In the genomic region with DNA sequence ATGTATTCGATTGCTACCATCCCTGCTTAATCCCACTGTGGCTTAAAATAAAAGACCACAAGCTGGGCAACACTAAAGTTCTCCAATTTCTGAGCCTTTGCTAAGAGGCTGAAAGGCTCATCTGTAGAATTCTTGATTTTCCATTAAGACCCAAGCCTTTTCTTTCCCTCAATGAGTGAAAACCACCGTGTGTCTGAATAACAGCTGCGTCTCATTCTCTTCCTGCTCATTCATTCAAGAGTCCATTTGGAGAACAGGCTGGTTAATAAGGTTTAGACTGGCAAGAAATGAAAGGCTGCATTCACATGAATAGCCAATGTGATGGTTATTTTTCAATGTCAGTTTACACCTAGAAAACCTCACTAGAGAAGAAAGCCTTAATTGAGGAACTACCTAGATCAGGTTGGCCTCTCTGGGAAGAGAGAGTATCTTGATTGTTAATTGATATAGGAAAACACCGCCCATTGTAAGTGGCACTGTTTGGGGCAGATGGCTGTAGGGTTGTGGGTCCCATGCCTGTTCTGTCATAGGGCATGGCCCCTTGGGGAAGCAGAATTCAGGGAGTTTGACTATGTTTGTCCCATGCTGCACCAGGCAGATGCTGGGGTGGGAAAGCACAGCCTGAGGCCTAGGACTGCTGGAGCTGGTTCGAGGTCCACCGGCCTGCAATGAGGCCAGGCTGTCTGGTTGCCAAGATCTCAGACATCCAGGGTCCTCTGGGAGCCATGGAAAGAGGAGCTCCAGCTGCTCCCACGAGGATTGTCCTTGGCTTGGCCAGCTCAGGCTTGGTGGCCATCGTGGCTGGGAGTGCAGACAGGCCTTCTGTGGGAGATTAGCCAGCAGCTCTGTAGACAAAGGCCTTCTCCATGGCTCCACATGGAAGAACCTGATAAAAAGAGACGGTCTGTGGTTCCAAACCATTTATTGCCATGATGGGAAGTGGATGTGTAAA, we compare ENCODE assay signal across 15 mouse cellular contexts.
A peak's percentile ranks its signal among the peaks of the same experiment; 100 is the strongest.
DNase-seq lines count a peak whose midpoint lies in the region; ATAC-seq lines count a peak whose summit lies in the region.
"Had no signal": no experiment of that assay in that cellular context is flagged by ENCODE, and none has a peak within 500 bp of the region (broad histone marks: within the 10 kb centered on the region; RNA-seq: fewer than 3 reads in every experiment).

No protein-coding gene starts in this region.

- DNase-seq in heart, adult 11 months = peak; percentile 64
- no peak for DNase-seq in heart, adult 18-20 months
- peak; percentile 5 for DNase-seq in retina, embryonic 14.5 days (ENCODE audit: low spot score)
- no peak for DNase-seq in retina, postnatal 1 day
- no peak for DNase-seq in ovary, postnatal 36 days (ENCODE audit: low spot score)
- no peak for DNase-seq in layer of hippocampus, postnatal 25 days (ENCODE audit: extremely low spot score in 1 of 2, low spot score in 1 of 2)
- DNase-seq: adrenal gland, adult 8-10 months; gastrocnemius, postnatal 14 days; kidney, adult 18-20 months; kidney, postnatal 4 days; liver, embryonic 13.5 days had no signal

- H3K4me1 ChIP-seq in forebrain, embryonic 16.5 days (replicated peaks; ENCODE audit: control insufficient read depth, insufficient read depth, low read length) = peaks cover 24% of the 10 kb centered on the region
- H3K4me1 ChIP-seq in intestine, embryonic 15.5 days (replicated peaks) = no peaks in the 10 kb centered on the region
- H3K4me1 ChIP-seq: liver, embryonic 13.5 days had no signal

- peak overlapping the region; percentile 82 for H3K27ac ChIP-seq in forebrain, embryonic 16.5 days (ENCODE audit: low read length)
- no peak overlapping the region for H3K27ac ChIP-seq in intestine, embryonic 15.5 days
- H3K27ac ChIP-seq: liver, embryonic 13.5 days; stomach, postnatal 0 days had no signal

- ATAC-seq in forebrain, embryonic 16.5 days = peak; percentile 78
- ATAC-seq in intestine, embryonic 15.5 days = no peak
- ATAC-seq: Patski had no signal

- WGBS in forebrain, embryonic 16.5 days = 15% methylated on average over 9 of the region's 9 CpGs
- WGBS in intestine, embryonic 15.5 days = 80% methylated on average over 9 of the region's 9 CpGs

- H3K27me3 ChIP-seq in forebrain, embryonic 16.5 days (replicated peaks; ENCODE audit: control insufficient read depth, insufficient read depth, low read length) = no peaks in the 10 kb centered on the region
- no peaks in the 10 kb centered on the region for H3K27me3 ChIP-seq in intestine, embryonic 15.5 days (replicated peaks)
- H3K27me3 ChIP-seq: liver, embryonic 13.5 days; Patski had no signal

- H3K4me2 ChIP-seq in forebrain, embryonic 16.5 days (ENCODE audit: low read length) = no peak overlapping the region
- H3K4me2 ChIP-seq in intestine, embryonic 15.5 days (replicated peaks) = no peak overlapping the region
- H3K4me2 ChIP-seq: liver, embryonic 13.5 days had no signal

- H3K9me3 ChIP-seq in forebrain, embryonic 16.5 days (ENCODE audit: control insufficient read depth, low read length) = no peaks in the 10 kb centered on the region
- no peaks in the 10 kb centered on the region for H3K9me3 ChIP-seq in intestine, embryonic 15.5 days
- H3K9me3 ChIP-seq: liver, embryonic 13.5 days had no signal

- no peaks in the 10 kb centered on the region for H3K36me3 ChIP-seq in forebrain, embryonic 16.5 days (ENCODE audit: control insufficient read depth, insufficient read depth)
- H3K36me3 ChIP-seq in intestine, embryonic 15.5 days = no peaks in the 10 kb centered on the region
- H3K36me3 ChIP-seq: liver, embryonic 13.5 days had no signal

- no peak overlapping the region for H3K9ac ChIP-seq in forebrain, embryonic 16.5 days (replicated peaks; ENCODE audit: low read depth, low read length)
- no peak overlapping the region for H3K9ac ChIP-seq in intestine, embryonic 15.5 days
- H3K9ac ChIP-seq: liver, embryonic 13.5 days had no signal

- H3K4me3 ChIP-seq in forebrain, embryonic 16.5 days (replicated peaks; ENCODE audit: low read length) = no peak overlapping the region
- H3K4me3 ChIP-seq in intestine, embryonic 15.5 days (replicated peaks) = no peak overlapping the region
- H3K4me3 ChIP-seq: liver, embryonic 13.5 days had no signal

Comparison
In these comparisons a context has a peak if more than half of its experiments do, and no peak if none do; other contexts are left out.
1. DNase-seq: peak in heart, adult 11 months (single experiment) and retina, embryonic 14.5 days (single experiment); none in heart, adult 18-20 months (0 of 2), retina, postnatal 1 day (single experiment), ovary, postnatal 36 days (single experiment) and layer of hippocampus, postnatal 25 days (0 of 2).